Mouse (Mus musculus): ENCODE data around the gene Pmpca. TPM values are rescaled to one million over a fixed set of nuclear protein-coding genes. Genes with fewer than 3 reads are reported as not detected.

Gene Pmpca
- polyA plus RNA-seq, 1 experiment, result 28.1 TPM

DNA sequence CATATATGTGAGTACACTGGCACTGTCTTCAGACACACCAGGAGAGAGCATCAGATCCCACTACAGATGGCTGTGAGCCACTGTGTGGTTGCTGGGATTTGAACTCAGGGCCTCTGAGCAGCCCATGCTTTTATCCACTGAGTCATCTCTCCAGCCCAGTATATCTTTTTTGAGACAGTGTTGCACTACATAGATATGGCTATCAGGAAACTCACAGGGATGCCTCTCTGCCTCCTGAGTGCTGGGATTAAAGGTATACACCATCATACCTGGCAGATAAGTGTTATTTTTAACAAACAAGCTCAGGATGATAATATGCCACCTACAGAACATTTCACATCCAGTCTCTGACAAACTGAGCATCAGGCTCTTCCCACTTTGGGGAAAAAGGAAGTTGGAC is 27.9 kb downstream of the Pmpca start:
- Histone ChIP-seq H3K4me1 (ENCODE audit: control insufficient read depth, insufficient read depth, low read length) (no peaks in the 10 kb centered on the region), H3K4me3 (replicated peaks; ENCODE audit: extremely low read depth, low read depth, low read length) (no peak overlapping the region)
- TF ChIP-seq CTCF (IDR thresholded peaks at IDR 0.05; ENCODE audit: insufficient read depth, low read length) (no peak), POLR2A (IDR thresholded peaks at IDR 0.05; ENCODE audit: borderline replicate concordance, extremely low read depth, low read depth, low read length) (no peak)
- no peak for DNase-seq

DNA sequence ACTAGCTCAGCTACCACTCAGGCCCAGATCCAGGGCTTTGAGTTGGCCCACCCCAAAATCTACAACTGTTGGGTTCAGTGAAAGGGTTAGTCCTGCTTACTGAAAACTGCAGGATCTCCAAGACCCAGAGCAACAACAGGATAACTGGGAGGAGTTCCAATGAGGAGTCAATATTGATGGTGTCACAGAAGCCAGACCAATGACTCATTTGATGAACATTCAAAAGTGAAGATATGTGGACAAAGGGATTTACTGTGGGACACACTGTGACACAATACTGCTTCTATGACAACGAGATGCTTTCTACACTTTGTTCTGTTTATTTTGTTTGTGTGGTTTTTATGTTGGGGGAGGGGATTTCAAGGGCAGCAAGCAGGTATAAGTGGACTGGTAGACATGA is 29.0 kb downstream of the Pmpca start:
- DNase-seq, result no peak
- no peak overlapping the region for H3K4me3 ChIP-seq (replicated peaks; ENCODE audit: extremely low read depth, low read depth, low read length)
- 72% methylated on average over 1 of the region's 1 CpGs for WGBS
- H3K4me1 ChIP-seq (ENCODE audit: control insufficient read depth, insufficient read depth, low read length), result no peaks in the 10 kb centered on the region
- TF ChIP-seq CTCF (IDR thresholded peaks at IDR 0.05; ENCODE audit: insufficient read depth, low read length) (no peak), POLR2A (IDR thresholded peaks at IDR 0.05; ENCODE audit: borderline replicate concordance, extremely low read depth, low read depth, low read length) (no peak)

DNA sequence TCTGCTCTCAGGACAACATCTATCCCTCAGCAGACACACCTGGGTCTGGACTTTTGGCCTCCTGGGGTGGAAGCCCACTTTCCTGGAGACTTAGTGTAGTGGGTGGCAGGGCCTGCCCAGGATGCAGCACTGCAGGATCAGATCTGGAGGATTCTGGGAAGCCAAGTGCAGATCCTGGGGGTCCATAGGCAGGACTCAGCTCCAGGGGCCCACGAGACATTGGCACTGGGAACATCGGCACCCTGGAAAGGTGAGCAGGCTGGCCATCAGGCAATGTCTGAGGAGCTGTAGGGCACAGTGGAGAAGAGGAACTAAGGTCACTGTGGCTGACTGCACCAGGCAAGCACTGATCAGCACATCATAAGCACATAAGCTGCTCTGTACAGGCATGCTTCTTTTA is 32.8 kb downstream of the Pmpca start:
- no peak for DNase-seq
- Histone ChIP-seq H3K4me3 (replicated peaks; ENCODE audit: extremely low read depth, low read depth, low read length) (no peak overlapping the region), H3K4me1 (ENCODE audit: control insufficient read depth, insufficient read depth, low read length) (no peaks in the 10 kb centered on the region)
- no peak for TF ChIP-seq CTCF (IDR thresholded peaks at IDR 0.05; ENCODE audit: insufficient read depth, low read length)
- TF ChIP-seq POLR2A (IDR thresholded peaks at IDR 0.05; ENCODE audit: borderline replicate concordance, extremely low read depth, low read depth, low read length), result no peak
- WGBS, result 96% methylated on average over 2 of the region's 2 CpGs

GRCm38 (mm10) chr2:26423086-26423485 is 33.9 kb downstream of the Pmpca start:
- no peak for TF ChIP-seq POLR2A (IDR thresholded peaks at IDR 0.05; ENCODE audit: borderline replicate concordance, extremely low read depth, low read depth, low read length)
- TF ChIP-seq CTCF (IDR thresholded peaks at IDR 0.05; ENCODE audit: insufficient read depth, low read length), result no peak
- Histone ChIP-seq H3K4me1 (ENCODE audit: control insufficient read depth, insufficient read depth, low read length) (no peaks in the 10 kb centered on the region), H3K4me3 (replicated peaks; ENCODE audit: extremely low read depth, low read depth, low read length) (no peak overlapping the region)
- no peak for DNase-seq
- WGBS, result 86% methylated on average over 1 of the region's 1 CpGs

- WGBS, result 88% methylated on average over 2 of the region's 2 CpGs
- no peak overlapping the region for H3K4me3 ChIP-seq (replicated peaks; ENCODE audit: extremely low read depth, low read depth, low read length)
- TF ChIP-seq CTCF (IDR thresholded peaks at IDR 0.05; ENCODE audit: insufficient read depth, low read length), result no peak
- no peak for TF ChIP-seq POLR2A (IDR thresholded peaks at IDR 0.05; ENCODE audit: borderline replicate concordance, extremely low read depth, low read depth, low read length)
- H3K4me1 ChIP-seq (ENCODE audit: control insufficient read depth, insufficient read depth, low read length), result no peaks in the 10 kb centered on the region
- DNase-seq, result no peak
Observed at GRCm38 (mm10) chr2:26424541-26424940, 35.4 kb downstream of the Pmpca start.

GRCm38 (mm10) chr2:26429851-26430250 is 40.7 kb downstream of the Pmpca start:
- 94% methylated on average over 5 of the region's 5 CpGs for WGBS
- no peak for DNase-seq
- Histone ChIP-seq H3K4me3 (replicated peaks; ENCODE audit: extremely low read depth, low read depth, low read length) (no peak overlapping the region), H3K4me1 (ENCODE audit: control insufficient read depth, insufficient read depth, low read length) (no peaks in the 10 kb centered on the region)
- TF ChIP-seq CTCF (IDR thresholded peaks at IDR 0.05; ENCODE audit: insufficient read depth, low read length) (no peak), POLR2A (IDR thresholded peaks at IDR 0.05; ENCODE audit: borderline replicate concordance, extremely low read depth, low read depth, low read length) (no peak)

DNA sequence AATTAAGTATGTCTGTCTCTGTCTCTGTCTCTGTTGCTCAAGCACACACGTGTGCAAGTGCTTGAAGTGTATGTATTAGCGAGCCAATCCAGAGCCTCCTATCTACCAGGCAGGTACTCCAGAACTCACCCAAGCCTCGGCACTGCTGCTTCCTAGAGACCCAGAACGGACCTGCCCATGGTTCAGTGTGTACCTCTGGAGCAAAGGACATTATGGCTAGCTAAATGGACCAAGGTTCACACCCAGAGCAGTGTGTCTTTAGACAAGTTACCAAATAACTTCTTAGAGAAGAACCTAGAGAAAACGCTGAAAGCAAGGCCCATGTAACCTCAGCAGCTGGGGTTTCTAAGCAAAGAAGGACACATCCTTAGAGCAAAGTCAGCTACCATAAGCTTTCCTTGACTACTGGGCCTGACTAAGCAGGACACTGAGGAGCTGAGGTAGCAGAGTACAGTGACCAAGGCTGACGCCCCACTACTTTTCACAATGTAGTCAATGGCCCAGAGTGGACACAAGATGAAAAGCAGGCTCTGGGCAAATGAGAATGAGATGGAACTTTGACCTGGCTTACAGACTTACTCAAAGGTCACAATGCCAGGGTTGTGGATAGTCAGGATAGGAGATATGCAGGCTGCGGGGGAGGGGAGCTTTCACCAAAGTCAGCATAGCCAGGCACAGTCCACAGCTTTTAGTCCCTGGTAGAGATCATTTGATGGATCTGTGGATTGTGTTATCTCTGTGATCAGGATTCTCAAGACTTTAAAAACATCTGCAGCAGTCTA is 45.8 kb downstream of the Pmpca start:
- TF ChIP-seq POLR2A (IDR thresholded peaks at IDR 0.05; ENCODE audit: borderline replicate concordance, extremely low read depth, low read depth, low read length), result no peak
- TF ChIP-seq CTCF (IDR thresholded peaks at IDR 0.05; ENCODE audit: insufficient read depth, low read length), result no peak
- WGBS, result 86% methylated on average over 7 of the region's 7 CpGs
- no peak for DNase-seq

DNA sequence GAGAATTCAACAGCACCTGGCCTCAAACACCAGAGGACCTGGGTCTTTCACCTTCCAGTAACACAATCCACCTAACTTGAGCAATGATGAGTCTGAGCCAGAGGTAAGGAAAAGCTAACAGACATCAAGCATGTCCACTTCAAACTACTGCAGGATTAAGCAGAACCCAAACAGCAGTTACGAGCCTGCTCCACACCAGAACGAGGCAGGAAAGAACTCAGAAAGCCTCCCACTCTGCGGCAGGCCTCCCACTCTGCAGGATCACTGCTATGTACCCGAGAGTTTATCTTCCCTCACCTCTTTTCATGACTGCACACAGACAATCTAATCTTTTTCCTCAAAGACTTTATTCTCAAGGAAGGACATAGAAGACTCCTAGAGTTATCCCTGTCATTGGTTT is 48.1 kb downstream of the Pmpca start:
- H3K4me1 ChIP-seq (ENCODE audit: control insufficient read depth, insufficient read depth, low read length), result no peaks in the 10 kb centered on the region
- H3K4me3 ChIP-seq (replicated peaks; ENCODE audit: extremely low read depth, low read depth, low read length), result no peak overlapping the region
- TF ChIP-seq CTCF (IDR thresholded peaks at IDR 0.05; ENCODE audit: insufficient read depth, low read length), result no peak
- no peak for TF ChIP-seq POLR2A (IDR thresholded peaks at IDR 0.05; ENCODE audit: borderline replicate concordance, extremely low read depth, low read depth, low read length)
- no peak for DNase-seq
- 57% methylated on average over 4 of the region's 4 CpGs for WGBS

More for the DNA sequence above, 45.8 kb downstream of the Pmpca start:
- H3K4me3 ChIP-seq (replicated peaks; ENCODE audit: extremely low read depth, low read depth, low read length), result no peak overlapping the region
- H3K4me1 ChIP-seq (ENCODE audit: control insufficient read depth, insufficient read depth, low read length), result no peaks in the 10 kb centered on the region

DNA sequence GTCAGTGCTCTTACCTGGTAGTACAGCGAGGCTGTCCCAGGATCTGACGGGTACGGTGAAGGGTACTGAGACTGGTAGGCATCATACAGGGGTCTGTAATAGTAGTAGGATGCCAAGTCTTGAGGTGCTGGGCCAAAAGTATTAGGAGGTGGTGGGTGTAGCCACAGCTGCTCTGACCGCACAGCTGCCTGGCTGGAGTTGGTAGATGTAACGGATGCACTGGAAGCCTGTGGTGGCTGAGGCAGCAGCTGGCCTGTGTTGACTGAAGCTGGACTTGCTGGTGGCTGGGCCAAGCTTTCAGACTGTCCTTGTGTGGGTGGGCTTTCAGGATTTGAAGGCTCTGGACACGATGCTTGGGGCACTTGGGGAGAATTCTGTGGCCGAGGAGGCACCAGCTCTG is 49.2 kb downstream of the Pmpca start:
- no peak for TF ChIP-seq POLR2A (IDR thresholded peaks at IDR 0.05; ENCODE audit: borderline replicate concordance, extremely low read depth, low read depth, low read length)
- no peak for TF ChIP-seq CTCF (IDR thresholded peaks at IDR 0.05; ENCODE audit: insufficient read depth, low read length)
- 77% methylated on average over 7 of the region's 7 CpGs for WGBS
- Histone ChIP-seq H3K4me1 (ENCODE audit: control insufficient read depth, insufficient read depth, low read length) (no peaks in the 10 kb centered on the region), H3K4me3 (replicated peaks; ENCODE audit: extremely low read depth, low read depth, low read length) (no peak overlapping the region)
- no peak for DNase-seq

GRCm38 (mm10) chr2:26439671-26440070 is 50.5 kb downstream of the Pmpca start:
- H3K4me1 ChIP-seq (ENCODE audit: control insufficient read depth, insufficient read depth, low read length), result peaks cover 3% of the 10 kb centered on the region; the same call in 1 of the 2 replicates
- DNase-seq, result no peak
- TF ChIP-seq CTCF (IDR thresholded peaks at IDR 0.05; ENCODE audit: insufficient read depth, low read length) (no peak), POLR2A (IDR thresholded peaks at IDR 0.05; ENCODE audit: borderline replicate concordance, extremely low read depth, low read depth, low read length) (no peak)
- WGBS, result 86% methylated on average over 6 of the region's 6 CpGs
- H3K4me3 ChIP-seq (replicated peaks; ENCODE audit: extremely low read depth, low read depth, low read length), result no peak overlapping the region

All from lung, adult 2 months (tissue).